Mouse (Mus musculus): ENCODE results near the gene Actn1.
A peak's percentile ranks its signal among the peaks of the same experiment; 100 is the strongest.

Gene Actn1

GRCm38 (mm10) chr12:80226101-80226500 is 34.1 kb downstream of the Actn1 start:
- no peak for DNase-seq

DNA sequence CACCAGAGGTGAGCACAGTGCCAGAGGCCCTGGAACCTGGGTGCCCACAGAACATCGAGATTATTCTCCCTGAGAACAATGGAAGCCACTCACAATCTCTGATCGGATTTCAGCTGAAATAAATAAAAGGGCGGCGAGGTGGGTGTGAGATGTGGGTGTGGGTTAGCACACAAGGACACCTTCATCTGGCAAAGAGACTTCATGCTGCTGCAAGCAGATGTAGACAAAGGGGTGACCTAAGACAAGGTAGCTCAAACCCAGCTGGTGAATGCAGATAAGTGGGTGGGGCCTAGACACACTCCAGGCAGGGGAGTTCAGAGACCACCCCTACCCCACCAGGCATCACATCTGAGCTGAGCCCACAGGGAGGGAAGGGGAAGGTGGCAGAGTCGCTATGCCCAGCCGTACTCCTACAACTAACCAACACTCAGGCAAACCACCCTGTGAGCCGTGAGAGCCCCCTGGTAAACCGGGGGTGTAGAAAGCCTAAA is 35.9 kb downstream of the Actn1 start:
- DNase-seq: no peak

DNA sequence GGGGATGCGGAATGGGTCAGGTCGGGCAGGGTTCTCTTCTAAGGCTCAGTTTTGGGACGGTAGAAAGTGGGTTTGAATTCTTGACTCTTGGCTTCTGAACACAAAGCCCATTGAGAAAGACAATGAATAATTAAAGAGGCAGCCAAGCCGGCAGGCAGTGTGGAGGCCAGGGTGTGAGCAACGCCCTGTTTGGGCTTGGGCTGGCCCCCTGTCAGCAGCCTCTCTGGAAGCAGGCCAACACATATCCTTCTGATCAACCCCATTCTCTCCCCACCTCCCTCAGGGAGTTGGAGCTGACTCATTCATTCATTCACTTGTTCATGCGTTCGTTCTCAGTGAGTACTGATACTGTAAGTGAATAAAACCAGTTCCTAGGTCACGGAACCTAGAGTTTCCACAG is 36.7 kb downstream of the Actn1 start:
- DNase-seq: no peak

- no peak for DNase-seq
Measured at GRCm38 (mm10) chr12:80222473-80222872, 37.7 kb downstream of the Actn1 start.

- DNase-seq: peak in 1 of 2 experiments; percentile 47
Measured at GRCm38 (mm10) chr12:80220260-80221038, 39.7 kb downstream of the Actn1 start.

DNA sequence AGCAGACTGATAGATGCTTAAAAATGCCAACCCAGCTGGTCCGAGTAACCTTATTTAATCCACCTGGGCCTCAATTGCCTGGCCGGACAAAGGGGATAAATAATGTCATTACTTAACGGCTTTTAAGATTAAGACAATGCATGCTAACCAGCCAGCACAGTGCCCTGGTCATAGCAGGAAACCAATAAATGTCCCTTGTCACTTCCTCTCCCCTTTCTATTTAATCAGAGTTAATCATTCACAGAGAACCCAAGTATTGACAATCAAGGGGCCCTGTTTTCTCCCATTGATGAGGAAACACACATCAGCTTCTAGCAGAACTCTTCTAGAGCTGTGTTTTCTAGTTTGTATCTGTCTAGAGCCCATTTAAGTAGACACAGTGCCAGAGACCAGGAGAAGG is 41.4 kb downstream of the Actn1 start:
- no peak for DNase-seq

- no peak for DNase-seq
Measured at GRCm38 (mm10) chr12:80218045-80218611, 42.0 kb downstream of the Actn1 start.

GRCm38 (mm10) chr12:80217049-80217448 is 43.1 kb downstream of the Actn1 start:
- DNase-seq: no peak

DNA sequence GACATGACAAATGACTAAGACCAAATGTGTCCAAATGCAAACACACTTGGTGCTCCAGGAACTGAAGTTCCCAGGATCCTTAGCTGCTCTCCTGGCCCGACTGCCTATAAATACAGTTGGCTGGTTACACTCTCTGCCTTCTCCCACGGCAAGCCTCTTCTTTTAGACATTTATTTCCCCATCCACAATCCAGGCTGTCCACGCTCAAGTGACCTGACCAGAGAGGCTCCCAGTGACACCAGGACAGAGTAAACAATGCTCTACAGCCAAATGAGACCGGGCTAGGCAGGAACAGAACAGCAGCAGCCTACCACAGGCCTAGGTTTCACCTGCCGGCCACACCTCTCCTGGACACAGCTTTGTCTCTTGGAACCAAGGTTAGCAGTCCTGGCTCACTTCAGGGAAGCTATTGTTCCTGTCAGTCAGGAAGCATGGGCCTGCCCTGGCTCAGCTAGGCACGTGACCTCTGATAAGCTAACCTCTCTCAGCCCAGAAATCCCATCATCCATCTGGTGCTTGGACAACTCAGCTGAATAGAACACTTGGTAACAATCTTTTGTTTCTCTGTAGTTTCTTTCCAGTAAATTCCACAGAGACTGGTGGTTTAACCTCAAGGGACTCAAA is 43.8 kb downstream of the Actn1 start:
- DNase-seq: peak in 1 of 2 experiments; percentile 51

DNA sequence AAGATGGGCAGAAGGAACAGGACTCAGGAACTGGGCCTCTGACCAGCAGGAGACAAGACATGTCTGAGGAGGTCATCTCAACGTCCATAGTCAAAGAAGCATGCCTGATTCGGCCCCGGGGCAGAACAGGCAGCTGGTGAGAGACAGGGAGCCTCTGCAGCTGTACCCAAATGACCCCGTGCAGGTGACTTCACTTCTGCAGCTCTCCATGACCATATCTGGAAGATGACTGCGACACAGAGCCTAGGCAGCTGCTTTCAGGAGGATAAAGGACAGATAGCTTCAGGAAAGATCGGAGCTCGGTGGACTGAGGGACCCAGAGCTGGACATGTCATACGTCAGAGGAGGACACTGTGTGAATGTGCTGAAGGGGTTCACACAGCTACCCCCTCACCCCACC is 46.4 kb downstream of the Actn1 start:
- no peak for DNase-seq

DNA sequence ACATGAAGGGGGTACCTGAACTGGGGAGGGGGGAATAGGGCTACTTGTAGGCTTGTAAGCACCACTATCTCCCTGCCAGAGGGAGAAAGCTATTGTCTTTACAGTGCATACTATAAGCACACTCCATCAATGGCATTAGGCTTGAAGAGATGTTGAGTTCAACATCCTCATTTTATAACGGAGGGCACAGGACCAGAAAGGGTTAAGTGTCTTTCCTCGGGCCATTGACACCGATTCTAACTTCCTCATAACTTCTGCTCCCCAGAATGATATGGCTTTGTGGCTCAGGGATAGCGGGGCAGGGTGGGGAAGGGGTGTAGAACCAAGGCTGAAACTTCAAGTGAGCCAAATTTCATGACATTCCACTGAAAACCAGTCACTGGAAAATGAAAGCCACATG is 46.9 kb downstream of the Actn1 start:
- DNase-seq: no peak

DNA sequence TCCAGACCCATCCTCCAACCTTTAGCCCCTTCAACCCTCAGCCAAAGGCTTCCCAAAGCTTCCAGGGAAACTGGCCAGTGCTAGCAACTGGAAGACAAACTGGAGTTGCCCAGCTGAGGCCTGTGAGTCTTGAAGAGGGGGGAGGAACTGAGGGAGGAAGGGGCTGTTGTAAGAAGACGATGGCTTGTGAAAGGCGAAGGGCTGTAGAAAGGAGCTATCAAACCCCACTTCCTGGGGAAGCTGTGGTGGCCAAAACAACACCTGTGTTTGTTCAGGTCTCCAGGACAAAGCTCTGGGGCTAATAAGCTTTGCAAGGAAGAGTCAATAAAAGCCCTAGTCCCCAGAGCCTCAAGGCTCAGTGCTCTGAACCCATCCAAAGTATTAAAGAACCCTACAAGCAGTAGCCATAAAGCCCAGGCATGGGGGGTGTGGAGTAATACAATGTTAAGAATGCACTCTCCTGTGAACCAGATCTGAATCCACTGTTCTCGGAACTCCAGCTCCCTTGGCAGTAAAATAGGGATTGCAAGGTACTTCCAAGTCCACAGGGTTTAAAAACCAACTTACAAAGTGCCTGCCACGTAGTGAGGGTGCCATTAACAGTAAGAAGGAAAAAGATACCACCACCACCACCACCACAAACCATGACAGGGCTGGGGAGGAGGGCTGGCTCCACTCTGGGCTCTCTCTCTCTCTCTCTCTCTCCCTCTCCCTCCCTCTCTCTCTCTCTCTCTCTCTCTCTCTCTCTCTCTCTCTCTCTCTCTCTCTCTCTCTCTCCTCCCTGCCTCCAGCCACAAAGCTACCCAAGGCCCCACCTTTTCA is 49.2 kb downstream of the Actn1 start:
- no peak for DNase-seq

DNA sequence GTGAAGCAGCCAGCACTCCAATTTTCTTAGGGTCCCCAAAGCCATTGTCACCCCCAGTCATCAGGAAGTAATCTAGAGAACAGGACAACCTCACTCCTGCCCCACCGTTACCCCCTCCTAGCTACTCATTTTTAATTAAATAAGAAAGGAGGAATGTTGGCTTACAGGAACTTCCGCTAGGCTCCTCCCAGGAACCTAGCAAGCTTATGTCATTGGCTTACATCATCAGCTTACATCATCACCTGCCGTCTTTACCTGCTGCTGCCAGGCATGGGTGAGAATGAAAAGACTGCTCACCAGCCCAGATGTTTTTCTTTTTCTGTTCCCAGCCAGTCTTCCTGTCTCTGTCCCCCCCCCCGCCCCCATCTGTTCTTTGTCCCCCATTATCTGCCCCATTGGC is 50.3 kb downstream of the Actn1 start:
- no peak for DNase-seq

DNA sequence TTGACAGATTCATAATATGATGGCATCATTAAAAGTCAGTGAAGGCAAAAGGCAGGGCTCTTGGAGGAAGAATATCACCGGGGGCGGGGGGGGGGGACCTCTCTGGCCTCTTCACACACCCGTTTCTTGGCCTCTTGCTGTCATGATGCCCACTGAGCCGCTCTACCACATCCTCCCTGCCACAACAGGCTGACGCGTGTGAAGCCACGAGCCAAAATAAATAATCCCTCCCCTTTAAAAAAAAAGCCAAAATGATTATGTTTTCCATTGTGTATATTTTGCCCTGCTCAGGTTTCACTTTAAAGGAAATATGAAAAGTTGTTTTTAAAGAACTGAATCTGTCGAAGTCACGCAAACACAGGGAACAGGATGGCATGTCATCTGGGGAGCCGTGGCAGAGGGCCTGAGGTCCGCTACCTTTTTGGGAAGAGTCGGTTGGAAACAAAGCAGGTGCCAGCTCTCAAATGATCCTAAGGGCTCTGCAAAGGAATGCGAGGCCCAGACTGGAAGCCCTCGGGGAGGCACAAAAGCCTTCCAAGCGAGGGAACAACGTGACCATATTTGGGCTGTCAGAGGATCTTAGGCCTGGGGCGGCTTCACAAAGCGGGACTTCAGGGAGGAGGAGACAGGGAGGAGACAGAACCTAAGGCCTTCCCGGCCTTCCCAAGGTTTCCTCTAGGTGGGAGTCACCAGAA is 51.9 kb downstream of the Actn1 start:
- no peak for DNase-seq

DNA sequence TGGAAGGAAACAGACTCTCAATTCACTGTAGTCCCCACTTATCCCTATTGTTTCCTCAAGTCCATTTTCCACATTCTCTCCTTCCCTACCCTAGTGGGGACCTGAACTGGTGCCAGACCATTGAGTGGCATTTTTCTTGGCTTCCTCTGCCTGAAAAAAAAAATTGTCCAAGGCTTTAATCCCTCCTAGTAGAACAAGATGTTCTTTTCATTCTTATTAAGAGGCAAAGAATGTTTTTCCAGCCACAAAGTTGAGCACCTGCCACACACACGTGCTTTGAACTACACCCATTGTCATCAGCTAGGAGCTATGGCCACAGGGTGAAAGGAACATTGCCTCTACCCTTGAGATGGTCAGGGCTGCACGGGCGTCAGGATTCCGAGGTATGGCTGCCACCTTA is 56.9 kb downstream of the Actn1 start:
- peak in 1 of 2 experiments; percentile 23 for DNase-seq

DNA sequence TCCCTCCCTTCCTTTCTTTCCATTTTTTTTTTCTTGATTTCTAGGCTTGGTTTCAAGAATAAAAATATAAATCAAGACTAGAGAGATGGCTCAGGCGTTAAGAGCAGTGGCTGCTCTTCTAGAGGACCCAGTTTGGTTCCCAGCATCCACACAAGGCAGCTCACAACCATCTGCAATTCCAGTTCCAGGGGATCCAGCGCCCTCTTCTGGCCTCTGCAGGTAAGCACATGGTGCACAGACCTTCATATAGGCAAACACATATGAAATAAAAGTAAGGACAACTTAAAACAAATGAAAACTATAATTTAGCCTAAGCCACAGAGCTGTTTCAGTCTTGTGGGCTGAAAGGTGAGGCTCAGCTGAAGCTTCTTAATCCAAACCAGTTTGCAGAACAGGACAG is 60.4 kb downstream of the Actn1 start:
- no peak for DNase-seq

- peak; percentile 53 to 63 for DNase-seq
Measured at GRCm38 (mm10) chr12:80198487-80198886, 61.7 kb downstream of the Actn1 start.

- peak in 1 of 2 experiments; percentile 59 for DNase-seq
Measured at GRCm38 (mm10) chr12:80197343-80197742, 62.8 kb downstream of the Actn1 start.

- no peak for DNase-seq
Measured at GRCm38 (mm10) chr12:80191806-80192205, 68.4 kb downstream of the Actn1 start.

DNA sequence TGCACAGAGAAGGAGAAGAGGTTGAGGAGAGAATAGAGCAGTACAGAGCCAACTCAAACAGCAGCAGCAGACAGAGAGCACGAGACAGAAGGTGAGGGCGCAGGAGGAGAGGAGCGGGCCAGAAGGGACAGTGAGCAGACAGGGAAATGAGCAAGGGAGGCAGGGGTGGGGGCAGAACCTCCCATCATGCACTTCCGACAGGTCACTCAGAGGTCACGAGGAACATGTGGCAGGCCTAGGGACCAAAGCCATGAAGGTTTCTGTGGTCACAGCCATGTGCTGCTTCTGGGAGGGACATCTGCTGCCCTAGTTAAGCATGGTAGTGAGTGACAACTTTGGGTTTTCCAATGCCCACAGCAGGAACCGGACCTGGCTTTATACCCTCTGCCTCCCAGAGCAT is 68.8 kb downstream of the Actn1 start:
- no peak for DNase-seq

- DNase-seq: no peak
Measured at GRCm38 (mm10) chr12:80190915-80191314, 69.3 kb downstream of the Actn1 start.

DNA sequence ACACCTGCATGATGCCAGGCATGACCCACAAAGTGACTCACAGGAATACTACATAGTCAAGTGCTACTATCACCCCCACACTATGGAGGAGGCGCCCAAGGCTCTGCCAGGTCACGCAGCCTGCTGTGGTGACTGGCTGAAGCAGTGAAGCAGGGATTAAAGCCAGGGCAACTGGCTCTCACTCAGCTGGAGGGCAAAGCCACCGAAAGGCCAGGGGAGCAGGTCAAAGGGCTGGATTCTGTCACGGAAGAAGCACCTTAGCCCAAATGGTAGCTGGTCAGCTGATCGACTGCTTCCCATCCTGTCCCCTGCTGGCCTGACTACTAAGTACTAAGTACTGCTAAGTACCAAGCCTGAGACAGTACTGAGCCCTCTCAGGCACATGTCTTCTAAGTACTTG is 76.1 kb downstream of the Actn1 start:
- DNase-seq: peak; percentile 47 to 50

DNA sequence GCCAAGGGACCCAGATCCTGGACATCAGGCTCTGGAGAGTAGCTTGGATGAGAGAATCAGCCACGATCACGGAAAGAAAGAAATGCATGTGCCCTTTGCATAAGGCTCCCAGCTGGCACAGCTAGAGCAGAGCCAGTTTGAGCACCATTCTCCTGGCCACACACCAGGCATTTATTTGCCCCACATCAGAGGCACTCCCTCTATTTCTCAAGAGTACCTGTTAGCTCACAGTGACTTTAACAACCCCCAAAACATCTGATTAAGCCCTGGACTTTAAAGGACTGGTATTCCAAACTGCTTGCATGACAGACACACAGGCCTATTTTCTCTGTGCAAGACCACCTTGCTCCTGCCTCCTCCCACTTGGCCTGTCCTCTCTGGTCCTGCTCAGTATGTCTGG is 78.3 kb downstream of the Actn1 start:
- no peak for DNase-seq
